Mouse (Mus musculus) CH12.LX (cell line): ENCODE data around the gene Stat2.

ENCODE experiments used
- BHLHE40 ChIP-seq: IDR thresholded peaks from 2 replicates; pipeline ENCODE4 v1.6.1; 2011; ENCODE audit warnings: mild to moderate bottlenecking, low read depth, low read length, improper control_type of control experiment
- CHD1 ChIP-seq: IDR thresholded peaks from 2 replicates; pipeline ENCODE4 v1.6.1; 2012; ENCODE audit warnings: low read depth, low read length, improper control_type of control experiment, inconsistent platforms
- CTCF ChIP-seq, 2 experiments: IDR thresholded peaks in 1 of 2; conservative IDR thresholded peaks in 1 of 2; 2 replicates each; pipeline ENCODE4 v1.5.1; 2011 to 2012; ENCODE audit warnings: low read depth in 2 of 2, low read length in 2 of 2, improper control_type of control experiment in 1 of 2, inconsistent platforms in 1 of 2, mild to moderate bottlenecking in 1 of 2, moderate library complexity in 1 of 2
- EP300 ChIP-seq: IDR thresholded peaks from 2 replicates; pipeline ENCODE4 v1.6.1; 2011; ENCODE audit warnings: low read length, improper control_type of control experiment
- GABPA ChIP-seq: IDR thresholded peaks from 2 replicates; pipeline ENCODE4 v1.6.1; 2012; ENCODE audit warnings: low read depth, low read length, improper control_type of control experiment, inconsistent platforms; ENCODE audit not compliant: insufficient replicate concordance
- JUND ChIP-seq: conservative IDR thresholded peaks from 2 replicates; pipeline ENCODE4 v1.6.1; 2011; ENCODE audit warnings: low read depth, low read length, improper control_type of control experiment
- MAFK ChIP-seq: IDR thresholded peaks from 2 replicates; pipeline ENCODE4 v1.6.1; 2011; ENCODE audit warnings: low read length, improper control_type of control experiment; ENCODE audit not compliant: insufficient replicate concordance
- MXI1 ChIP-seq: IDR thresholded peaks from 2 replicates; pipeline ENCODE4 v1.6.1; 2011; ENCODE audit warnings: mild to moderate bottlenecking, low read depth, low read length, improper control_type of control experiment
- MYC ChIP-seq: IDR thresholded peaks from 2 replicates; pipeline ENCODE4 v1.6.1; 2011; ENCODE audit warnings: low read depth, mild to moderate bottlenecking, improper control_type of control experiment, low read length
- POLR2AphosphoS2 ChIP-seq: IDR thresholded peaks from 2 replicates; pipeline ENCODE4 v1.6.1; 2011; ENCODE audit warnings: low read depth, low read length, improper control_type of control experiment
- TCF12 ChIP-seq: IDR thresholded peaks from 2 replicates; pipeline ENCODE4 v1.6.1; 2014; ENCODE audit warnings: low read depth, mild to moderate bottlenecking, inconsistent platforms, low read length, improper control_type of control experiment
- ZNF384 ChIP-seq: IDR thresholded peaks from 2 replicates; pipeline ENCODE4 v1.6.1; 2012; ENCODE audit warnings: low read depth, low read length, improper control_type of control experiment, inconsistent platforms

DNA sequence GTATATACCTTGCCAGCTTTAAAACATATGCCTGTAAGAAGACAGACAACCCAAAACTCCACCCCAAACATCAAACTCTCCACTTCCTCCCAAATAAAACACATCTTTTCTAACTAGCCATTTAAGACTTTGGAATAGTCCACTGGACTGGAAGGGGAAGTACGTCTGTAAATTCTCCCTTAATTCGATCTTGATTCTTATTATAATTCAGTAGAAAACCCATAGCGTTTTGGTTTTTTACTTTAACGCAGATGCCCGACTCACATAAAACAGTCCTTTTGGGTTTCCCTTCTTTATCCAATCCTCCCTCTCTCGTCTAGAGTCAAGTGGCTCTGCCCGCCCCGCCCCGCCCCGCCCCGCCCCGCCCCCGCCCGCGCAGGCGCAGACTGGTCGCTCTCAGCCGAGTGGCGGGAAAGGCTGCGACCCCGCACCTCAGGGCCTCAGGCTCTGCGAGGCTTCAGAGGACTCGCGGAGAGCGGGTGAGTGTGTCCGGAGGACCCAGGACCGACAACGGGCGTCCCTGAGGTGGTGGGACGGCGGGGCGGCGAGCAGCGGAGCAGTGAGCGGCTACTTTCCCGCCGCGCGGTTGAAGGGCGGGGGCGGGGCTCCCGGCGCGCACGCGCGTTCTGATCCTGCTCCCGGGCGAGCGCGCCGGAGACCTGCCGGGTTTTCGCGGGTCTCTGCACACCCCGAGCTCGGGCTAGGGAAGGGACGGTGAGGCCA, 38.5 kb upstream of the Stat2 start, which contains the start of gene Timeless:
- no peak; the same call in none of the 2 replicates for TF ChIP-seq TCF12
- TF ChIP-seq CHD1: peak; percentile 99
- TF ChIP-seq GABPA: no peak
- TF ChIP-seq CTCF (conservative IDR thresholded peaks at IDR 0.05 in 1 of 2, IDR thresholded peaks at IDR 0.05 in 1 of 2; ENCODE audit: low read depth in 2 of 2, low read length in 2 of 2): no peak
- 0 out of 2 replicates have a peak, but pooled peaks have one; percentile 32 for TF ChIP-seq JUND
- TF ChIP-seq EP300: no peak
- no peak; the same call in 1 of the 2 replicates for TF ChIP-seq POLR2AphosphoS2
- TF ChIP-seq MYC: no peak
- no peak for TF ChIP-seq MAFK
- TF ChIP-seq ZNF384: no peak
- TF ChIP-seq MXI1: peak; percentile 68
- TF ChIP-seq BHLHE40: 0 out of 2 replicates have a peak, but pooled peaks have one; percentile 4
